Mouse (Mus musculus) retina, adult 2 months (tissue): ENCODE measurements around the gene Dync1i1.

Experiments
- DNase-seq: peaks from one replicate; pipeline ENCODE4 v3.0.0-alpha.2; 2012; ENCODE audit warnings: low read depth, low spot score

Dync1i1 gene

DNA sequence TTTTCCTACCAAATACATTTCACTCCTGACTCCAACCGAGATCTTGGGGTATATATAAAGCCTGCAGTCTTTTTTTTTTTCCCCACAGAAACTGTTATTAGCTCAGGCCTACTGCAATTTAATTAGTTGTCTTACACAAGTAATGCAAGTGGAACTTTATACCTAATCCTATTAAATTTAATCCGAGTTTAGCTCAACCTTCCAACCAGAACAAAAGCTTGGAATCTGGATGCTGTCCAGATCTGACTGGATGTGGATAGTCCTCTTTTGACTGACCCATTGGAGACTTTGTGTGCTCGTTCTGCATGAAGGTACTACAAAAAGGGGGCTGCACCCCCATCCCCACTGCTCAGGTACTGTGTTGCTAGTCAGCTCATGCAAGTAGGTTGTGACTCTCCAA lies 328.5 kb downstream of the Dync1i1 start:
- DNase-seq, result no peak

DNA sequence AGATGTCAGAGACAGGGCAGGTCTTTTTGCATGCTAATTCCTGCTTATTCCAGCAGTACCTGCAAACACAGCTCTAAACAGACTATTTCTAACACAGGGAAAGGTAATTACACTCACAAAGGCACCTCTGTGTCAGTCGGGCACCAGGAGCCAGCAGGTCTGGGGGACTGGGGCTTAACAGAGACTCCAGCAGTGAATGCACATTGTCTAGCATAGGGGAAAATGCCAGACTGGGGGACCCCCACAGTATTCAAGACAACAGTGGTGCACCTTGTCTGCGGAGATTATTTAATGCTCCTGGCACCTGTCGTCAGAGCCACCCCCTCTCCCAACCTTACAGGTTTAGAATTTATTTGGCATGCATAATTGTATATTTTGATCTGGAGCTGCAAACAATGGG lies 333.1 kb downstream of the Dync1i1 start:
- no peak for DNase-seq

DNA sequence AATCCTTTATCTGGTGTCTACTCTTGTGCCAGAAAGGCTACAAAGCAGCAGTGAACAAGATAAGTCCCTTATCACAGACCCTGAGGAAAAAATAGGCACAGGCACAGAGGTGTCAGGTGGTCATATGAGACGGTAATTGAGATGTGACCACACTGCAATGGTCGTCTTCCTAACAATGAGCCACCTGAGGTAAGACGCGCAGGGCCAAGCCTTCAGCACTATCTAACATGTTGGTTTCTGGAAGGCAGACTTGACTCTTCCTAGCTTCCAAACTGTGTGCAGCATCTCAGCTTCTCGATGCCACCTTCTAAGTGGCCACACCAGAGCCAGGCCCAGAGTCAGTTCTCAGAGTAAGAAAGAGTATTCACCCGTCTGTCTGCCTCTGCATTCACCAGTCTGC lies 341.8 kb downstream of the Dync1i1 start:
- DNase-seq, result no peak

DNA sequence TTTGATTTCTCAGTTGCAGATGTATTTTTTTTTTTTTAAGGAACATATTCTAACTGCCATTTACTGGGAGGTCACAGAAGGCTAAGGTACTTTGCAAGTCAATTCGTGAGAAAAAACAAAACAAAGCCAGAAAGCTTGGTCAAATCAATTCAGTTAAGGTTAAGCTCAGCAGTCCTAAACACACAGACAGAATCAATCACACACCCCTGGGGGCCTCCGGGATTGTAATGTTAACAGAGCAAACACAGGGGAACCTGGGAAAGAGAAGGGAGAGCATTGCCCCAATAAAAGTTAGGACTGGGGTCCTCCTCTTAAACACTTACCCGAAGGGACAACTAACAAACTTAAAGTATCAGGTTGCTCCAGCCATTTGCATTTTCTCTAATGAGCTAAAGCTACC lies 344.6 kb downstream of the Dync1i1 start:
- DNase-seq, result no peak

- DNase-seq, result no peak
These were observed 345.6 kb downstream of the Dync1i1 start for GRCm38 (mm10) chr6:6071038-6071437.

- no peak for DNase-seq
These were observed 350.6 kb downstream of the Dync1i1 start for GRCm38 (mm10) chr6:6075940-6076447.

- no peak for DNase-seq
These were observed 351.8 kb downstream of the Dync1i1 start for GRCm38 (mm10) chr6:6077234-6077633.
